Mouse (Mus musculus) heart, embryonic 16.5 days (tissue): ENCODE results near the gene Mdk. TPM values are rescaled to one million over a fixed set of nuclear protein-coding genes. Genes with fewer than 3 reads are reported as not detected.

Source experiments
- ATAC-seq: fragments of 200-750 bp; cut with Nextera tagmentation; replicated peaks from 2 replicates; pipeline ENCODE4 v1.8.0; 2017; ENCODE audit warnings: moderate number of reproducible peaks; ENCODE audit not compliant: insufficient read depth, low FRiP score; ENCODE audit errors: extremely low read depth
- H3K27ac ChIP-seq: fragments of 300-500 bp; sonication (generic); 2 replicates; pipeline ENCODE4 v1.5.1; 2014; ENCODE audit warnings: mild to moderate bottlenecking, low read length, control low read depth, moderate library complexity
- H3K27me3 ChIP-seq: fragments of 300-500 bp; sonication (generic); 2 replicates; pipeline ENCODE4 v1.6.1; 2014; ENCODE audit warnings: low read length, mixed read lengths; ENCODE audit not compliant: control insufficient read depth, insufficient read depth
- H3K36me3 ChIP-seq: fragments of 300-500 bp; sonication (generic); 2 replicates; pipeline ENCODE4 v1.6.1; 2014; ENCODE audit not compliant: control insufficient read depth, insufficient read depth
- H3K4me1 ChIP-seq: fragments of 300-500 bp; sonication (generic); 2 replicates; pipeline ENCODE4 v1.6.1; 2014; ENCODE audit warnings: low read length, mixed read lengths; ENCODE audit not compliant: control insufficient read depth, insufficient read depth
- H3K4me2 ChIP-seq: fragments of 300-500 bp; sonication (generic); 2 replicates; pipeline ENCODE4 v1.6.1; 2014; ENCODE audit warnings: low read depth, mild to moderate bottlenecking, control low read depth, low read length
- H3K4me3 ChIP-seq: fragments of 300-500 bp; sonication (generic); 2 replicates; pipeline ENCODE4 v1.5.1; 2014; ENCODE audit warnings: mild to moderate bottlenecking, control low read depth, low read length
- H3K9ac ChIP-seq: fragments of 300-500 bp; sonication (generic); 2 replicates; pipeline ENCODE4 v1.6.1; 2014; ENCODE audit warnings: low read length, control low read depth
- H3K9me3 ChIP-seq: fragments of 300-500 bp; sonication (generic); replicated peaks from 2 replicates; pipeline ENCODE4 v1.6.1; 2016; ENCODE audit warnings: low read length; ENCODE audit not compliant: control insufficient read depth
- WGBS: fragments of 180-500 bp; shearing (Covaris S2); extraction: QIAGEN DNeasy Blood & Tissue Kit; methylation state at CpG from one replicate; pipeline ENCODE4 v1.1.7; 2014; 5-methylcytosine and 5-hydroxymethylcytosine counted together
- polyA plus RNA-seq: library from polyadenylated mRNA; unstranded; fragments of >200 nt; fragmentation: Nextera tagmentation; extraction: Ambion mirVana; gene quantifications from 2 replicates; pipeline ENCODE4 v1.2.1, GENCODE M21; 2015

Gene Mdk
- polyA plus RNA-seq, 1 experiment from 2014 or later: 211 TPM

- Histone ChIP-seq H3K36me3 (peaks cover 30% of the 10 kb centered on the region), H3K9ac (no peak overlapping the region), H3K9me3 (no peaks in the 10 kb centered on the region), H3K27ac (no peak overlapping the region), H3K27me3 (no peaks in the 10 kb centered on the region), H3K4me1 (no peaks in the 10 kb centered on the region), H3K4me3 (no peak overlapping the region), H3K4me2 (no peak overlapping the region)
- ATAC-seq: no peak
- WGBS: 70% methylated on average over 7 of the region's 7 CpGs
These were observed 18.6 kb downstream of the Mdk start for GRCm38 (mm10) chr2:91913328-91914110.

- Histone ChIP-seq H3K9ac (no peak overlapping the region), H3K27ac (no peak overlapping the region), H3K36me3 (peaks cover 25% of the 10 kb centered on the region), H3K4me3 (no peak overlapping the region), H3K27me3 (no peaks in the 10 kb centered on the region), H3K9me3 (no peaks in the 10 kb centered on the region), H3K4me1 (no peaks in the 10 kb centered on the region), H3K4me2 (no peak overlapping the region)
- 59% methylated on average over 3 of the region's 3 CpGs for WGBS
- ATAC-seq: no peak
These were observed 19.5 kb downstream of the Mdk start for GRCm38 (mm10) chr2:91912616-91913015.

- Histone ChIP-seq H3K27ac (no peak overlapping the region), H3K4me3 (no peak overlapping the region), H3K4me1 (no peaks in the 10 kb centered on the region), H3K9me3 (no peaks in the 10 kb centered on the region), H3K9ac (no peak overlapping the region), H3K36me3 (peaks cover 9% of the 10 kb centered on the region; the same call in 1 of the 2 replicates), H3K4me2 (no peak overlapping the region), H3K27me3 (no peaks in the 10 kb centered on the region)
- 92% methylated on average over 2 of the region's 2 CpGs for WGBS
- no peak for ATAC-seq
These were observed 26.0 kb downstream of the Mdk start for GRCm38 (mm10) chr2:91906141-91906540.

- no peak for ATAC-seq
- WGBS: 64% methylated on average over 5 of the region's 5 CpGs
- H3K4me1 ChIP-seq: no peaks in the 10 kb centered on the region
These were observed 27.3 kb downstream of the Mdk start for GRCm38 (mm10) chr2:91904618-91905307.

GRCm38 (mm10) chr2:91903171-91903925 is 28.7 kb downstream of the Mdk start:
- Histone ChIP-seq H3K36me3 (peaks cover 7% of the 10 kb centered on the region), H3K4me2 (no peak overlapping the region), H3K9me3 (no peaks in the 10 kb centered on the region), H3K4me1 (no peaks in the 10 kb centered on the region), H3K27me3 (no peaks in the 10 kb centered on the region), H3K27ac (no peak overlapping the region), H3K9ac (no peak overlapping the region), H3K4me3 (no peak overlapping the region)
- no peak for ATAC-seq
- WGBS: 73% methylated on average over 3 of the region's 3 CpGs

More at GRCm38 (mm10) chr2:91904618-91905307, 27.3 kb downstream of the Mdk start:
- no peak overlapping the region for H3K9ac ChIP-seq
- H3K36me3 ChIP-seq: peaks cover 8% of the 10 kb centered on the region
- H3K9me3 ChIP-seq: no peaks in the 10 kb centered on the region
- H3K4me3 ChIP-seq: no peak overlapping the region
- no peak overlapping the region for H3K27ac ChIP-seq
- no peaks in the 10 kb centered on the region for H3K27me3 ChIP-seq
- no peak overlapping the region for H3K4me2 ChIP-seq

GRCm38 (mm10) chr2:91902336-91902735 is 29.8 kb downstream of the Mdk start:
- H3K4me2 ChIP-seq: no peak overlapping the region
- H3K4me1 ChIP-seq: no peaks in the 10 kb centered on the region
- no peak for ATAC-seq
- H3K4me3 ChIP-seq: no peak overlapping the region
- H3K36me3 ChIP-seq: peaks cover 7% of the 10 kb centered on the region
- WGBS: 67% methylated on average over 5 of the region's 5 CpGs
- no peak overlapping the region for H3K27ac ChIP-seq
- H3K27me3 ChIP-seq: no peaks in the 10 kb centered on the region
- H3K9ac ChIP-seq: no peak overlapping the region
- H3K9me3 ChIP-seq: no peaks in the 10 kb centered on the region

- no peak for ATAC-seq
- 92% methylated on average over 8 of the region's 8 CpGs for WGBS
These were observed 31.7 kb downstream of the Mdk start for GRCm38 (mm10) chr2:91900431-91900830.

GRCm38 (mm10) chr2:91899141-91899540 is 33.0 kb downstream of the Mdk start:
- Histone ChIP-seq H3K4me1 (no peaks in the 10 kb centered on the region), H3K9me3 (no peaks in the 10 kb centered on the region), H3K9ac (no peak overlapping the region), H3K4me3 (no peak overlapping the region), H3K36me3 (peaks cover 4% of the 10 kb centered on the region), H3K27me3 (no peaks in the 10 kb centered on the region), H3K4me2 (no peak overlapping the region), H3K27ac (no peak overlapping the region)
- 91% methylated on average over 3 of the region's 3 CpGs for WGBS
- ATAC-seq: no peak

More at GRCm38 (mm10) chr2:91900431-91900830, 31.7 kb downstream of the Mdk start:
- Histone ChIP-seq H3K4me2 (no peak overlapping the region), H3K27me3 (no peaks in the 10 kb centered on the region), H3K4me1 (no peaks in the 10 kb centered on the region), H3K27ac (no peak overlapping the region), H3K36me3 (peaks cover 4% of the 10 kb centered on the region), H3K4me3 (no peak overlapping the region), H3K9me3 (no peaks in the 10 kb centered on the region), H3K9ac (no peak overlapping the region)

- Histone ChIP-seq H3K4me1 (no peaks in the 10 kb centered on the region), H3K27me3 (no peaks in the 10 kb centered on the region), H3K36me3 (peaks cover 4% of the 10 kb centered on the region), H3K4me3 (no peak overlapping the region), H3K4me2 (no peak overlapping the region), H3K9ac (no peak overlapping the region), H3K9me3 (no peaks in the 10 kb centered on the region), H3K27ac (no peak overlapping the region)
- ATAC-seq: no peak
These were observed 34.1 kb downstream of the Mdk start for GRCm38 (mm10) chr2:91897968-91898367.
